Mouse (Mus musculus) cerebellum, adult 2 months (tissue): Measurements from ENCODE around the gene Cdc42ep1.

Experiments
- CTCF ChIP-seq: fragments of 200-500 bp; IDR thresholded peaks from 2 replicates; pipeline ENCODE4 v1.5.1; 2011; ENCODE audit warnings: low read depth, mild to moderate bottlenecking, control low read depth, low read length, moderate library complexity, borderline replicate concordance; ENCODE audit not compliant: insufficient read depth
- POLR2A ChIP-seq: fragments of 200-500 bp; IDR thresholded peaks from 2 replicates; pipeline ENCODE4 v1.6.1; 2011; ENCODE audit warnings: low read length, control low read depth, borderline replicate concordance; ENCODE audit not compliant: insufficient read depth

DNA sequence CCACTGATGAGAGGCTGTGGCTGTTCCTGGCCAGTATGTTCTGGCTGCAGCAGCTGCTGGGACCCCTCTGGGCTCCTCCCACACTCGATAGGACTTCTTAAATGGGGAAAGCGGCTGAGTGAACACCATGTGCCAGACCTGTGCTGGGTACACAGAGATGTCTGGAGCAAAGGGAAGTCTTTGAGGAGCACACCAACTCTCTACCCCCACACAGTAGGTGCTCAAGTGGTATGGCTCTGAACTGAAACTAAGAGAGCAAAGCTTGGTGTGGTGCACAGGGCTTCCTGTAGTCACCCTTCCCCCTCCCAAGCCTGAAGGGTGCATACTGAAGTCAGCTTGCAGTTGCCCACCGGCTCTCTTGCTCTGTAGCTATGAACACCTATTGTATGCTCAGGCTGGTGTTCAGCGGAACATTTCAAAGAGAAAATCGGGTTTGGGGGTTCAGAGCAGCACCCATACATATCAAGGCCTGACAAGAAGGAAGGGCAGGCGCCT lies 56.1 kb downstream of the Cdc42ep1 start:
- TF ChIP-seq POLR2A (no peak), CTCF (no peak)
